Mouse (Mus musculus) C2C12 (cell line): ENCODE measurements around the gene Ctrb1. TPM values are rescaled to one million over a fixed set of nuclear protein-coding genes. Genes with fewer than 3 reads are reported as not detected.
"Not testable (repeated sequence)": the region's sequence is repeated elsewhere in the genome, so short reads cannot be mapped to it uniquely, and the experiment has no call there.

ENCODE experiments used
- H3K27me3 ChIP-seq: one replicate; pipeline ENCODE4 v1.6.1; 2011; ENCODE audit not compliant: control insufficient read depth, insufficient read depth, insufficient read length
- H3K36me3 ChIP-seq: one replicate; pipeline ENCODE4 v1.6.1; 2011; ENCODE audit not compliant: control insufficient read depth, insufficient read depth
- H3K4me3 ChIP-seq: one replicate; pipeline ENCODE4 v1.5.1; 2011; ENCODE audit warnings: mild to moderate bottlenecking, control low read depth; ENCODE audit not compliant: poor library complexity, insufficient read depth, severe bottlenecking
- H3K79me2 ChIP-seq: one replicate; pipeline ENCODE4 v1.6.1; 2011; ENCODE audit not compliant: control insufficient read depth, insufficient read depth
- H3K79me3 ChIP-seq: one replicate; pipeline ENCODE4 v1.6.1; 2011; ENCODE audit warnings: low read depth, control low read depth
- H3ac ChIP-seq: one replicate; pipeline ENCODE3; 2011; ENCODE audit warnings: low read depth; ENCODE audit not compliant: control insufficient read depth, insufficient read length
- CEBPB ChIP-seq: IDR thresholded peaks from one replicate; pipeline ENCODE4 v1.6.1; 2011; ENCODE audit warnings: low read depth, mild to moderate bottlenecking, control low read depth, moderate library complexity
- CTCF ChIP-seq: IDR thresholded peaks from one replicate; pipeline ENCODE4 v1.5.1; 2011; ENCODE audit not compliant: control insufficient read depth, insufficient read depth, insufficient read length
- FOSL1 ChIP-seq: IDR thresholded peaks from one replicate; pipeline ENCODE4 v1.8.0; 2011; ENCODE audit warnings: mild to moderate bottlenecking, low read length; ENCODE audit not compliant: poor library complexity, insufficient read depth, severe bottlenecking
- MAX ChIP-seq: IDR thresholded peaks from one replicate; pipeline ENCODE4 v1.6.1; 2011; ENCODE audit warnings: mild to moderate bottlenecking, control low read depth
- MYOD1 ChIP-seq: IDR thresholded peaks from one replicate; pipeline ENCODE4 v1.6.1; 2011; ENCODE audit warnings: low read depth; ENCODE audit not compliant: control insufficient read depth, insufficient read length
- MYOG ChIP-seq: IDR thresholded peaks from one replicate; pipeline ENCODE4 v1.6.1; 2011; ENCODE audit not compliant: control insufficient read depth, insufficient read length; ENCODE audit errors: extremely low read depth
- USF1 ChIP-seq: IDR thresholded peaks from one replicate; pipeline ENCODE4 v1.6.1; 2011; ENCODE audit warnings: low read depth, mild to moderate bottlenecking, control low read depth, moderate library complexity
- polyA plus RNA-seq: library from polyadenylated mRNA; unstranded; fragments of >200 nt; fragmentation: generic; extraction: Trizol; gene quantifications from one replicate; pipeline ENCODE4 v1.2.1, GENCODE M21; 2012; ENCODE audit warnings: missing spikeins

Gene Ctrb1
- polyA plus RNA-seq, 1 experiment = 1.5 TPM

DNA sequence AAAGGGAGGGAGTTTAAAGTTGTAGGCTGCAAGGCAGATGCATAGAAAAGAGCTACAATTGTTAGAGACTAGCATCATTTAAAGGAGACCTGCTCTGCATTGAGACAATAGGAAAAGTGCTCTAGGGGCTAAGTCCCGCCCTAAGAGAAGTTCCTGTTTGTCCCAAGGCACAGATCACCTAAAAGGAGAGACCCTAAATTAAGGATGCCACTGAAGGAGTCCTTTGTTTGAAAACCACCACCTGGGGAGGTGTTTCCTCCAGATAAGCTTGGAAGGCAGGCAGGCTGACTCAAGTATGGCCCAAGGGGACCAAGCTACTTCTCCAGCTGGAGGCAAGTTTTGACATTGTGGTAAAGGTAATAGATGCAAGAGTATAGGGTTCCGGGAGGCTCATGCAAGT lies 42.0 kb downstream of the Ctrb1 start:
- peaks cover 3% of the 10 kb centered on the region for H3K36me3 ChIP-seq
- no peak overlapping the region for H3ac ChIP-seq
- peaks cover 50% of the 10 kb centered on the region for H3K79me3 ChIP-seq

DNA sequence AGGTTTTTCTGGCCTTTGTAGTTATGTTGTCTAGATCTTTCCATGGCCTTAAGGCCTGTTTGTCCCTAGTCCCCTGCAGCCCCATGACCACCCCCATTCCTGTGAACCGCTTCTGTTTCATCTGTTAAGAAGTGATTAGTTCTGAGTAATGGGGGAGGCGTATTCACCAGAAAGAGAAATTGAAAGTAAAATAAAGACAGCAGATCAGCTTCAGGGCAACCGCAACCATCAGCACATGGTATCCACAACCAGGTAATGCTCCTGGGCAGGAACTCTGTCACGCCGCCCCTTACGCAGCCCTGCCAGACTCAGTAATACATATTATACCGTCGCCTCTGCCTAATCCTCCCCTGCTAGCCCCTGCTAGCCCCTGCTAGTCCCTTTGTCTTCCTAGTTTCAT lies 45.1 kb downstream of the Ctrb1 start:
- H3K79me2 ChIP-seq = peaks cover 59% of the 10 kb centered on the region
- TF ChIP-seq MYOG (no peak), MAX (no peak), MYOD1 (no peak), FOSL1 (no peak), CEBPB (no peak), USF1 (no peak), CTCF (no peak)
- no peak overlapping the region for H3ac ChIP-seq
- no peak overlapping the region for H3K4me3 ChIP-seq
- H3K36me3 ChIP-seq = peaks cover 3% of the 10 kb centered on the region
- no peaks in the 10 kb centered on the region for H3K27me3 ChIP-seq
- H3K79me3 ChIP-seq = peaks cover 38% of the 10 kb centered on the region

More for the DNA sequence above, 42.0 kb downstream of the Ctrb1 start:
- TF ChIP-seq MYOD1 (no peak), FOSL1 (no peak), MAX (no peak), MYOG (no peak), USF1 (no peak), CTCF (no peak), CEBPB (no peak)
- Histone ChIP-seq H3K79me2 (peaks cover 88% of the 10 kb centered on the region), H3K27me3 (no peaks in the 10 kb centered on the region), H3K4me3 (no peak overlapping the region)

DNA sequence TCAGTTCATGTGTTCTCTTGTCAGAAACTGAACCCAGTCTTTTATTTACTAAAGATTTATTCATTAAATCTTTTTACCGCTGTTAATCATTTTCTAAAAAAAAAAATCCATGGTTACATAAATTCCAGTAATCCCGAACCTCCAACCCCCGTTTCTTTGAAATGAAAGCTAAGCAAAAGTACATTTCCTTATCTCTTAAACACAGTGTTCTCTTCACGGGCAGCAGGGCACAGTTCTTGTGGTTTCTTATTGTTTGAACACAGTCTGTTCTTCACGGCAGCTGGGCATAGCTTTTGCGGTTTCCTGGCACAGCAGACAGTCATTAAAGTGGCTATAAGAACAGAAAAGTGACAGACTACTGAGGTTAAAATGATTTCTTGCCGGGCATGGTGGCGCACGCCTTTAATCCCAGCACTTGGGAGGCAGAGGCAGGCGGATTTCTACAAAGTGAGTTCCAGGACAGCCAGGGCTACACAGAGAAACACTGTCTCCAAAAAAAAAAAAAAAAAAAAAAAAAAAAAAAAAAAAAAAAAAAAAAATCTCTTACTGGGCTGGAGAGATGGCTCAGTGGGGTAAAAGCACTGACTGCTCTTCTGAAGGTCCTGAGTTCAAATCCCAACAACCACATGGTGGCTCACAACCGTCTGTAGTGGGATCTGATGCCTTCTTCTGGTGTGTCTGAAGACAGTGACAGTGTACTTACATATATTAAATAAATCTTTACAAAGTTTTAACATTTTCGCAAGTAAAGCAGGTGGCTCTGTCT lies 46.3 kb downstream of the Ctrb1 start:
- Histone ChIP-seq H3K79me2 (peaks cover 46% of the 10 kb centered on the region), H3K79me3 (peaks cover 37% of the 10 kb centered on the region)
- H3K36me3 ChIP-seq, H3ac ChIP-seq, H3K27me3 ChIP-seq, H3K4me3 ChIP-seq: not testable (repeated sequence)
- peak; percentile 63 for TF ChIP-seq MYOD1

- TF ChIP-seq MYOG (no peak), FOSL1 (no peak), MAX (peak; percentile 79), USF1 (no peak), CTCF (no peak), MYOD1 (no peak)
- no peaks in the 10 kb centered on the region for H3K27me3 ChIP-seq
- peaks cover 37% of the 10 kb centered on the region for H3K79me2 ChIP-seq
- peaks cover 3% of the 10 kb centered on the region for H3K36me3 ChIP-seq
- peak within 1 kb of the TSS; percentile 64 for H3K4me3 ChIP-seq
- peaks cover 28% of the 10 kb centered on the region for H3K79me3 ChIP-seq
- H3ac ChIP-seq = peak within 1 kb of the TSS; percentile 84
Measured at GRCm38 (mm10) chr8:111643264-111644141, 47.3 kb downstream of the Ctrb1 start, which contains the start of gene Zfp1. Gene Zfp1, plus strand, starts transcription at chr8:111643401.

GRCm38 (mm10) chr8:111642939-111643263 lies 47.9 kb downstream of the Ctrb1 start:
- no peak for TF ChIP-seq FOSL1
- no peak for TF ChIP-seq USF1
- no peak for TF ChIP-seq CTCF
- no peak for TF ChIP-seq CEBPB
- no peak for TF ChIP-seq MAX
- no peak for TF ChIP-seq MYOG
- TF ChIP-seq MYOD1 = no peak

More at GRCm38 (mm10) chr8:111642939-111643263, 47.9 kb downstream of the Ctrb1 start:
- Histone ChIP-seq H3K4me3 (peak overlapping the region; percentile 64), H3K36me3 (peaks cover 3% of the 10 kb centered on the region), H3K79me3 (peaks cover 24% of the 10 kb centered on the region), H3ac (peak overlapping the region; percentile 31), H3K79me2 (peaks cover 31% of the 10 kb centered on the region), H3K27me3 (no peaks in the 10 kb centered on the region)
